Mouse (Mus musculus) cortical plate, adult 2 months (tissue): ENCODE data around the gene Olfr1425. TPM values are rescaled to one million over a fixed set of nuclear protein-coding genes. Genes with fewer than 3 reads are reported as not detected.

ENCODE experiments used
- H3K27ac ChIP-seq: fragments of 200-500 bp; 2 replicates; pipeline ENCODE4 v1.5.1; 2012; ENCODE audit warnings: low read length, control low read depth, inconsistent platforms; ENCODE audit not compliant: insufficient read depth
- H3K4me1 ChIP-seq: fragments of 200-500 bp; 2 replicates; pipeline ENCODE4 v1.6.1; 2011; ENCODE audit warnings: low read length; ENCODE audit not compliant: control insufficient read depth, insufficient read depth
- H3K4me3 ChIP-seq: fragments of 200-500 bp; 2 replicates; pipeline ENCODE4 v1.5.1; 2011; ENCODE audit warnings: mild to moderate bottlenecking, low read length, control low read depth; ENCODE audit not compliant: insufficient read depth
- CTCF ChIP-seq: fragments of 200-500 bp; IDR thresholded peaks from 2 replicates; pipeline ENCODE4 v1.5.1; 2011; ENCODE audit warnings: mild to moderate bottlenecking, control low read depth, low read length; ENCODE audit not compliant: insufficient read depth; ENCODE audit errors: extremely low read depth
- POLR2A ChIP-seq: fragments of 200-500 bp; IDR thresholded peaks from 2 replicates; pipeline ENCODE4 v1.6.1; 2011; ENCODE audit warnings: mild to moderate bottlenecking, low read length, control low read depth; ENCODE audit not compliant: insufficient read depth; ENCODE audit errors: extremely low read depth
- polyA plus RNA-seq: library from polyadenylated mRNA; depleted of rRNA; stranded (reverse); fragments of >200 nt; gene quantifications from 2 replicates; pipeline ENCODE4 v1.2.3, GENCODE M21; 2012; rRNA removed

The Olfr1425 gene
- polyA plus RNA-seq, 1 experiment, result not detected

GRCm38 (mm10) chr19:12041217-12041616, 36.3 kb downstream of the Olfr1425 start, which contains the start of gene Olfr1423:
TSS of gene Olfr1423 (minus strand) at chr19:12041317.
- TF ChIP-seq POLR2A (no peak), CTCF (no peak)
- Histone ChIP-seq H3K4me3 (no peak within 1 kb of the TSS), H3K27ac (no peak within 1 kb of the TSS), H3K4me1 (no peaks in the 10 kb centered on the region)

- TF ChIP-seq CTCF (no peak), POLR2A (no peak)
- Histone ChIP-seq H3K27ac (no peak overlapping the region), H3K4me3 (no peak overlapping the region), H3K4me1 (no peaks in the 10 kb centered on the region)
Observed at GRCm38 (mm10) chr19:12037727-12038126, 39.8 kb downstream of the Olfr1425 start.

GRCm38 (mm10) chr19:12026606-12027005, 50.9 kb downstream of the Olfr1425 start:
- no peak overlapping the region for H3K27ac ChIP-seq
- H3K4me1 ChIP-seq, result no peaks in the 10 kb centered on the region
- H3K4me3 ChIP-seq, result no peak overlapping the region
- no peak for TF ChIP-seq CTCF

- Histone ChIP-seq H3K4me3 (no peak overlapping the region), H3K27ac (no peak overlapping the region), H3K4me1 (no peaks in the 10 kb centered on the region)
- TF ChIP-seq POLR2A (no peak), CTCF (no peak)
Observed at GRCm38 (mm10) chr19:12025333-12025732, 52.2 kb downstream of the Olfr1425 start.

- H3K27ac ChIP-seq, result no peak overlapping the region
- H3K4me1 ChIP-seq, result no peaks in the 10 kb centered on the region
- no peak overlapping the region for H3K4me3 ChIP-seq
- TF ChIP-seq POLR2A, result no peak
- TF ChIP-seq CTCF, result no peak
Observed at GRCm38 (mm10) chr19:12024149-12024548, 53.4 kb downstream of the Olfr1425 start.

Other genes with a start within 250 kb of the Olfr1425 start
- gene Olfr1417, start 238.5 kb downstream of the Olfr1425 start, polyA plus RNA-seq, result not detected in 2 replicates
- not detected in 2 replicates for gene Olfr1418, start 216.7 kb downstream of the Olfr1425 start, polyA plus RNA-seq
- 0.13 and 0.15 TPM in 2 replicates for gene Olfr1419, start 202.6 kb downstream of the Olfr1425 start, polyA plus RNA-seq
- not detected in 2 replicates for gene Olfr1420, start 191.2 kb downstream of the Olfr1425 start, polyA plus RNA-seq
- 15.5 and 17.2 TPM in 2 replicates for gene Patl1, start 165.3 kb downstream of the Olfr1425 start, polyA plus RNA-seq
- 36.0 and 37.1 TPM in 2 replicates for gene Osbp, start 111.8 kb downstream of the Olfr1425 start, polyA plus RNA-seq
- not detected in 2 replicates for gene Olfr1423, start 36.4 kb downstream of the Olfr1425 start, polyA plus RNA-seq
- gene Olfr1424, start 15.0 kb downstream of the Olfr1425 start, polyA plus RNA-seq, result not detected in 2 replicates
- not detected in 2 replicates for gene Olfr1426, start 14.3 kb upstream of the Olfr1425 start, polyA plus RNA-seq
- not detected in 2 replicates for gene Olfr1427, start 25.6 kb upstream of the Olfr1425 start, polyA plus RNA-seq
- not detected in 2 replicates for gene Olfr1428, start 38.2 kb upstream of the Olfr1425 start, polyA plus RNA-seq
- not detected in 2 replicates for gene Olfr76, start 45.5 kb upstream of the Olfr1425 start, polyA plus RNA-seq
- gene Olfr1555-ps1, start 92.4 kb upstream of the Olfr1425 start, polyA plus RNA-seq, result not detected in 2 replicates
- 0.04 TPM in 1 of 2 replicates, not detected in the other for gene Olfr1431, start 122.9 kb upstream of the Olfr1425 start, polyA plus RNA-seq
- gene Olfr1432, start 154.9 kb upstream of the Olfr1425 start, polyA plus RNA-seq, result not detected in 2 replicates
- not detected in 2 replicates for gene Olfr262, start 163.9 kb upstream of the Olfr1425 start, polyA plus RNA-seq
- 0.08 and 0.09 TPM in 2 replicates for gene Olfr235, start 183.3 kb upstream of the Olfr1425 start, polyA plus RNA-seq
- gene Olfr1434, start 202.1 kb upstream of the Olfr1425 start, polyA plus RNA-seq, result not detected in 2 replicates
- not detected in 2 replicates for gene Olfr1436, start 221.4 kb upstream of the Olfr1425 start, polyA plus RNA-seq
- gene Olfr1437, start 247.4 kb upstream of the Olfr1425 start, polyA plus RNA-seq, result 0.06 TPM in 1 of 2 replicates, not detected in the other